Mouse (Mus musculus) left cerebral cortex, adult 9 months (tissue): ENCODE measurements at regions not wholly inside any gene's neighbourhood (a gene's known extent, or its start where the extent isn't known, plus 50 kb on each side); places are given as distances from the start of the nearest gene placed in this dataset.
A peak's percentile ranks its signal among the peaks of the same experiment; 100 is the strongest.
"Not testable (repeated sequence)": the region's sequence is repeated elsewhere in the genome, so short reads cannot be mapped to it uniquely, and the experiment has no call there.

ENCODE experiments used
- DNase-seq, 2 experiments: peaks; one replicate each; pipeline ENCODE4 v3.0.0; 2022; ENCODE audit warnings: low spot score in 2 of 2

GRCm38 (mm10) chr13:7233399-7233798 is 584.8 kb upstream of the Pfkp start:
- DNase-seq: no peak

GRCm38 (mm10) chr13:7206626-7207211 is 558.1 kb upstream of the Pfkp start:
- peak; percentile 4 to 9 for DNase-seq

- DNase-seq: no peak
Measured at GRCm38 (mm10) chr13:7195990-7196389, 547.4 kb upstream of the Pfkp start.

GRCm38 (mm10) chr13:7182216-7182751 is 533.7 kb upstream of the Pfkp start:
- DNase-seq: no peak

GRCm38 (mm10) chr13:7175561-7176160 is 527.1 kb upstream of the Pfkp start:
- no peak for DNase-seq

- not testable (repeated sequence) for DNase-seq
Measured at GRCm38 (mm10) chr13:7170035-7170434, 521.5 kb upstream of the Pfkp start.

- DNase-seq: no peak
Measured at GRCm38 (mm10) chr13:7146337-7146736, 497.8 kb upstream of the Pfkp start.

- DNase-seq: no peak
Measured at GRCm38 (mm10) chr13:7110572-7110971, 462.0 kb upstream of the Pfkp start.

GRCm38 (mm10) chr13:7103289-7103688 is 454.7 kb upstream of the Pfkp start:
- DNase-seq: no peak

- DNase-seq: no peak
Measured at GRCm38 (mm10) chr13:7093072-7093649, 444.6 kb upstream of the Pfkp start.

- DNase-seq: peak in 1 of 2 experiments; percentile 2
Measured at GRCm38 (mm10) chr13:7090916-7091315, 442.3 kb upstream of the Pfkp start.

- no peak for DNase-seq
Measured at GRCm38 (mm10) chr13:7066211-7066610, 417.6 kb upstream of the Pfkp start.

- DNase-seq: no peak
Measured at GRCm38 (mm10) chr13:7063717-7064116, 415.1 kb upstream of the Pfkp start.

- peak in 1 of 2 experiments; percentile 16 for DNase-seq
Measured at GRCm38 (mm10) chr13:7057545-7057944, 409.0 kb upstream of the Pfkp start.
